Mouse (Mus musculus) activated CD4-positive, CD25-positive, alpha-beta regulatory T cell (primary cell): Measurements from ENCODE around the gene Rabl2. TPM values are rescaled to one million over a fixed set of nuclear protein-coding genes. Genes with fewer than 3 reads are reported as not detected.

Source experiments
- polyA plus RNA-seq, 2 experiments: library from polyadenylated mRNA; unstranded; fragments of 100-300 nt; shearing (Covaris generic); gene quantifications; one replicate each; pipeline ENCODE4 v1.2.1; 2017

Rabl2 gene
- under 1 TPM; 0.74 to 0.81 TPM for polyA plus RNA-seq

DNA sequence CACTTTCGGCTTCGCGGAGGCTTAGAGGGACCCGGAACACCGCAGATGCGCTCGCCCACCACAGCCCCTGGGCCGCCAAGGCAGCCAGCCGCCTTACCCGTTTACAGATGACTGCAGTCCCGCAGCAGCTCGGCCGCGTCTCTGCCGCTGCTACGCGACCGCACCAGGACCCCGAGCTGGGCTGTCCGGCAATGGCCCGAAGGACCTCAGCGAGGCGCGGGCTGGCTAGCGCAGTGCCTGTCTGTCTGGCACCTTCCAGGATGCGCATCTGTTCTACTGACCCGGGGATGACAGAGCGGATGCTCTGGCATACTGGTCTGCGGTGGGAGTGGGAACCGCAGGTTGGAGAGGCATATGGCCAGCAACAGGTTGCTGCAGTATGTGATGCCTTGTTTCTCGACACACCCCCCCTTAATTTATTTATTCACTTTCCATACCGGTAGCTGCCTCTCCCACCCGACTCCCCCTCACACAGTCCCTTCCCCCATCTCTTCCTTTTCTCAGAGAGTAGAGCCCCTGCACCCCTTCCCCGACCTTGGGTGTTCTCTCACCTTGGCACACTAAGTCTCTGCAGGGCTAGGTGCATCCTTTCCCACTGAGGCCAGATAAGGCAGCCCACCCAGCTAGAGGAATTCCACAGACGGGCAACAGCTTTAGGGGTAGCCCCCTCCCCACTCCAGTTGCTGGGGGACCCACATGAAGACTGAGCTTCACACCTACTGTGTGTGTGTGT lies at the start of gene Rabl2:
Rabl2 (minus strand) TSS at position 201 of the 733 bp plus-strand sequence.

DNA sequence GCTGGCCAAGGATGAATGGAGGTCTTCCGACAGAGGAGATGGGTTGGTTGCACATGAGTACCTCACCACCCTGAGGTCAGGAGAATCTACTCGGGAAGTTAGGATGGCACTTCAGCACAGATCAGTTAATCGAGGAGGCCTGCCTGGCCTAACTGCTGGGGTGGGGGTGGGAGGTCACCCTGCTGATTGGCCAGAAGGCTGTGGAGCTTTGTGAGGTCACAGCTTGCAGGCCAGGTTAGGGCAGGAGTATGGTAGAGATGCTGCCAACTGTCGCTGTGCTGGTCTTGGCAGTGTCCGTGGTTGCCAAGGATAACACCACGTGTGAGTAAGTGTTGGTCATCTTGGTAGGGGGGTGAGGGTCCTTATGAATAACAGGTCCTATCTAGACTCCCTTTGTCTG lies 23.6 kb downstream of the Rabl2 start, which contains the start of gene Acr:
Acr (plus strand) TSS at position 213 of the 400 bp plus-strand sequence.

Other genes starting within 250 kb of the Rabl2 start
- gene Lmf2, start 236.3 kb downstream of the Rabl2 start, polyA plus RNA-seq = 10 to 100 TPM; 42.1 to 65.9 TPM
- gene Ncaph2, start 236.2 kb downstream of the Rabl2 start, polyA plus RNA-seq = 100 to 1,000 TPM; 146 to 155 TPM
- 1 to 10 TPM; 8.1 to 8.4 TPM for gene Sco2, start 218.1 kb downstream of the Rabl2 start, polyA plus RNA-seq
- 1 to 10 TPM in 1 of 2 experiments, under 1 TPM in 1; 0.50 to 1.5 TPM for gene Tymp, start 214.9 kb downstream of the Rabl2 start, polyA plus RNA-seq
- 1 to 10 TPM in 1 of 2 experiments, under 1 TPM in 1; 0.93 to 1.6 TPM for gene Odf3b, start 212.6 kb downstream of the Rabl2 start, polyA plus RNA-seq
- under 1 TPM in 1 of 2 experiments, not detected in 1; 0.18 TPM for gene Klhdc7b, start 207.0 kb downstream of the Rabl2 start, polyA plus RNA-seq
- gene Syce3, start 181.4 kb downstream of the Rabl2 start, polyA plus RNA-seq = under 1 TPM in 1 of 2 experiments, not detected in 1; 0.64 TPM
- under 1 TPM; 0.16 to 0.29 TPM for gene Cpt1b, start 166.1 kb downstream of the Rabl2 start, polyA plus RNA-seq
- gene C730034F03Rik, start 162.3 kb downstream of the Rabl2 start, polyA plus RNA-seq = 1 to 10 TPM; 5.8 to 7.9 TPM
- under 1 TPM in 1 of 2 experiments, not detected in 1; 0.20 TPM for gene Gm44502, start 162.2 kb downstream of the Rabl2 start, polyA plus RNA-seq
- 10 to 100 TPM; 93.2 to 94.4 TPM for gene Chkb, start 162.0 kb downstream of the Rabl2 start, polyA plus RNA-seq
- gene Mapk8ip2, start 138.0 kb downstream of the Rabl2 start, polyA plus RNA-seq = under 1 TPM; 0.11 to 0.21 TPM
- 10 to 100 TPM in 1 of 2 experiments, 1 to 10 TPM in 1; 9.6 to 18.0 TPM for gene Arsa, start 114.5 kb downstream of the Rabl2 start, polyA plus RNA-seq
- gene Shank3, start 92.3 kb downstream of the Rabl2 start, polyA plus RNA-seq = under 1 TPM in 1 of 2 experiments, not detected in 1; 0.49 TPM
- not detected for gene Acr, start 23.6 kb downstream of the Rabl2 start, polyA plus RNA-seq
- gene Syt10, start 249.9 kb upstream of the Rabl2 start, polyA plus RNA-seq = under 1 TPM in 1 of 2 experiments, not detected in 1; 0.25 TPM